Mouse (Mus musculus) megakaryocyte, embryonic 14.5 days (primary cell): ENCODE data around the gene Dclre1a.

Experiments
- FLI1 ChIP-seq: IDR thresholded peaks from 2 replicates; pipeline ENCODE4 v1.6.1; 2012; ENCODE audit warnings: low read length, inconsistent platforms, mixed read lengths
- GATA1 ChIP-seq: IDR thresholded peaks from 3 replicates; pipeline ENCODE4 v1.6.1; 2012; ENCODE audit warnings: mixed read lengths, low read length, inconsistent platforms, borderline replicate concordance

GRCm38 (mm10) chr19:56573184-56573583 lies 25.2 kb upstream of the Dclre1a start:
- TF ChIP-seq GATA1 (no peak), FLI1 (no peak)
